Mouse (Mus musculus): ENCODE data around the gene Khsrp.

DNA sequence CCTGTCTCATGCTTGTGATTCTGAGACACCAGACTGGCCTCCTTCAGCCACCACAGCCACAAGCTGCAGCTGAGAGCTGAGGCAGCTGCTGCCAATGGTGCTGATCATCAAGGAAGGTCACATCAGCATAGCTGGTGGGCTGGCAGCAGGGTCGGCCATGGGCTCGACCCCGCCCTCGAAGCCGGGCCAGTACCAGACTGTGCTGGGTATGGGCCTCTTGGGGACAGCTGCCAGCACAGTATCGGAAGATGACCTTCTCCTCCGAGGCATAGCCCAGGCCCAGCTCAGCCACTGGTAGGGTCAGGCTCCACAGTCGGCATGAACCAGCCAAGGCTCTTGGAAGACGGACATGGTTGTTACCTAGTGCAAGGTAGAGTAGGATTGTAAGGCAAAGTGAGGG lies 31.9 kb downstream of the Khsrp start:
- no peak for TF ChIP-seq CTCF (IDR thresholded peaks at IDR 0.05; ENCODE audit: control insufficient read depth, insufficient read depth, insufficient read length)
- TF ChIP-seq MAX (IDR thresholded peaks at IDR 0.05) = no peak
- no peak for TF ChIP-seq MYOD1 (IDR thresholded peaks at IDR 0.05; ENCODE audit: control insufficient read depth, insufficient read length, low read depth)
- no peak for TF ChIP-seq CEBPB (IDR thresholded peaks at IDR 0.05; ENCODE audit: low read depth)
- no peak for TF ChIP-seq MYOG (IDR thresholded peaks at IDR 0.05; ENCODE audit: control insufficient read depth, extremely low read depth, insufficient read length)
- no peak for TF ChIP-seq USF1 (IDR thresholded peaks at IDR 0.05; ENCODE audit: low read depth)

All from C2C12 (cell line).